Mouse (Mus musculus) liver, adult 10 weeks (tissue): ENCODE data around the gene Gm3618. TPM values are rescaled to one million over a fixed set of nuclear protein-coding genes. Genes with fewer than 3 reads are reported as not detected.

Experiments
- polyA plus RNA-seq: library from polyadenylated mRNA; stranded (reverse); fragments of 350-450 nt; fragmentation: Illumina TruSeq; extraction: RNeasy Lipid Tissue Mini Kit (QIAGEN cat#74804); gene quantifications from one replicate; pipeline ENCODE4 v1.2.3, GENCODE M21; 2014; ENCODE audit warnings: low read depth, low replicate concordance

The Gm3618 gene
- polyA plus RNA-seq: not detected

DNA sequence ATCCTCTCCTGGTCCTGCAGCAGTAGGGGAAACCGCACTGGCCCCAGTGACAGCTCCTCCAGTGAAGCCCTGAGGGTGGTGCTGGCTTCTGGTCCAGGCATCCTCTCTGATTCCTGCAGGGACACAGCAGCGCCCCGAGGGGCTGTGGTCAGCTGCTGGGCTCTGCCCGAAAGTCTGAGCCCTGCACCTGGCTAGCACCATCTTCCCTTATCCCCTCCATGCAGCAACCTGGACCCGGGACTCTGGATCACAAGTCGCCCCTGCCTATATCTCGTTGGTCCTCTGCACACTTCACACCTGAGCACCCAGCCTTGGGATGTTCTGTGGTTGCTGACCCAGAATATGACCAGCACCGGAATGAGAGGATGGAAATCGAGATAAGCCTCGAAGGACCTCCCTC lies at the start of gene Gm3618:
Gene Gm3618, minus strand, starts transcription at position 101 of the 400 bp plus-strand sequence.

GRCm38 (mm10) chr14:6390219-6390618 lies 46.7 kb upstream of the Gm3618 start, which contains the start of gene Gm16440:
Gm16440 (minus strand) TSS chr14:6390319.

DNA sequence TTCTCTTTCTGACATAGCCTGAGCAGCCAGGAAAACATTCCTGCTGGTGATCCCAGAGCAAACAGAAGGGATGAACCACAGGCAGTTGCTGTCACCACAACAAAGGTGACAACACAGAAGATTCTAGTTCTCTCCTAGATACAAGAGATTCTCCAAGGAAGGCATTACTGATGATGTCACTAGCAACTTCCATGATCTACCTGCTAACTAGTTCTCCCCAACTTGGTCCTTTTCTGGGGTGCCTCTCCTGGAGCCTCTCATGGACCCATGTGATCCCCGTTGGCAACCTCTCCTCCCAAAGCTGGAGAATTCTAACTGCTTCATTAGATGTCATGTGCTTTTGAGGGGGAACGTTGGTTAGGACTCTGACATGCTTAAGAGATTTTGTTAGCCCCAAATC lies 38.7 kb downstream of the Gm3618 start, which contains the start of gene Gm21103:
Gene Gm21103, minus strand, starts transcription at position 101 of the 400 bp plus-strand sequence.

GRCm38 (mm10) chr14:6286931-6287715 lies 56.4 kb downstream of the Gm3618 start, which contains the start of gene Gm3411:
Gm3411 (minus strand) TSS chr14:6287250.

Other genes with a start within 250 kb of the Gm3618 start
- gene Gm8206, start 249.7 kb downstream of the Gm3618 start, polyA plus RNA-seq: not detected
- gene Gm3468, start 235.0 kb downstream of the Gm3618 start, polyA plus RNA-seq: not detected
- gene Gm3476, start 217.9 kb downstream of the Gm3618 start, polyA plus RNA-seq: not detected
- not detected for gene Gm21560, start 124.4 kb downstream of the Gm3618 start, polyA plus RNA-seq
- not detected for gene Gm3411, start 56.4 kb downstream of the Gm3618 start, polyA plus RNA-seq
- not detected for gene Gm21103, start 38.8 kb downstream of the Gm3618 start, polyA plus RNA-seq
- not detected for gene Gm16440, start 46.6 kb upstream of the Gm3618 start, polyA plus RNA-seq
- gene Gm3591, start 68.8 kb upstream of the Gm3618 start, polyA plus RNA-seq: not detected
- gene Gm3594, start 100.9 kb upstream of the Gm3618 start, polyA plus RNA-seq: not detected
- gene Gm8356, start 193.6 kb upstream of the Gm3618 start, polyA plus RNA-seq: not detected
- not detected for gene Gm3629, start 246.9 kb upstream of the Gm3618 start, polyA plus RNA-seq